Mouse (Mus musculus): ENCODE results near the gene Gm20388. TPM values are rescaled to one million over a fixed set of nuclear protein-coding genes. Genes with fewer than 3 reads are reported as not detected.

The Gm20388 gene
- polyA plus RNA-seq, 1 experiment from 2014 or later = 24.8 TPM

DNA sequence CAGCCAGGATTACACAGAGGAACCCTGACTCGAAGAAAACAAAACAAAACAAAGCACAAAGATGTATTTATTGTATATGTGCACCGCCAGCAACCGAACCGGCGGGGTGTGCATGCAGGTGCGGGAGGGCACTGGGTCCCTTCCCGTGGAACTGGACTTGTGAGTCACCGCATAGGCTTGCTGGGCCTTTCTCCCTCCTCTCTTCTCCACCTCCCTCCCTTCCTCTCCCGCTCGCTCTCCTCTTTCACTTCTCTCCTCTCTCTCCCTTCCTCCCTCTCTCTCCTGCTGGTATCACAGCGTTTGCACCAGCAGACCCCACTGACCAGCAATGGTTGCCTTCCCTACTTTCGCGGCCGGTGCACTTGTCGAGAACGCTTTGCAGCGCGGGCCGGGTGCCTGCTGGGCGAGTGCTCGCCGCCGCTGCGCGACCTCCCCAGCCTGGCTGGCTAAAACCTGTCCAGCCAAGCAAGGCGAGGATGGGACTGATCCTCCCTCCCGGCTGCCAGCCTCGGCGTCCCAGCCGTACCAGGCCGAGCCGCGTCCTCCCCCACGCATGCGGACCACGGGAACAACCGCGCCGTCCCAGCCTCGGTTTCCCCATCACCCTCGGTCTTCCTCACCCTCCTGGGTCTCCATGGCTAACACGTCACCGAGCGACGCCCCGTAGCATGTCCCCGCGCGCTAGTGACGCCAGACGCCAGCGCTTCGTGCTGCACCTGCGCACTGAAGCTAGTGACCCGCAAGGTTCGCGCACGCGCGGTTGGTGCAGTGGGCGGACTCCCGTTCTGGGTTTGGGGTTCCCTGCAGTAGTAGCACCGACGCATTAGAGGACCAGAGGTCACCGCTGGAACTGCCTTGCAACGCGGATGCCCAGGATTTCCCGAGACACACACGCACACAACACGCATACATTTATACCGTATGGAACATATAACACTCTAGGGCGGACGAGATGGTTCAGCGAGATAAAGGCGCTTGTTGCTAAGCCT, 1197.3 kb downstream of the Gm20388 start, which contains the start of gene Mthfsd:
Gene Mthfsd, minus strand, starts transcription at position 725 of the 989 bp plus-strand sequence.

DNA sequence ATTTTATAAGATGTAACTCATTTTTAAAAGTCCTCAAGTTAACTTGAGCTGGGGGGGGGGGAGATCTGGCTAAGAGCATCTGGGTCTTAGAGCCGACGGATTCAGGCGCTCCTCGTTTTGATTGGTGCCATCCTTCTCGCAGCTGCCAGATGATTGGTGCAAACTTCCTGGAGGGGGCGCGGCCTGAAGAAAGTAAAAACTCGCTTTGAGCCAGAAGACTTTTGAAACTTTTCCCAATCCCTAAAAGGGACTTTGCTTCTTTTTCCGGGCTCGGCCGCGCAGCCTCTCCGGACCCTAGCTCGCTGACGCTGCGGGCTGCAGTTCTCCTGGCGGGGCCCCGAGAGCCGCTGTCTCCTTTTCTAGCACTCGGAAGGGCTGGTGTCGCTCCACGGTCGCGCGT, 1205.3 kb downstream of the Gm20388 start, which contains the start of gene Foxc2:
Gene Foxc2, plus strand, starts transcription at position 224 of the 400 bp plus-strand sequence.

GRCm38 (mm10) chr8:121127756-121128375, 1217.2 kb downstream of the Gm20388 start, which contains the start of gene Foxl1:
TSS of gene Foxl1 (plus strand) at chr8:121127940.

DNA sequence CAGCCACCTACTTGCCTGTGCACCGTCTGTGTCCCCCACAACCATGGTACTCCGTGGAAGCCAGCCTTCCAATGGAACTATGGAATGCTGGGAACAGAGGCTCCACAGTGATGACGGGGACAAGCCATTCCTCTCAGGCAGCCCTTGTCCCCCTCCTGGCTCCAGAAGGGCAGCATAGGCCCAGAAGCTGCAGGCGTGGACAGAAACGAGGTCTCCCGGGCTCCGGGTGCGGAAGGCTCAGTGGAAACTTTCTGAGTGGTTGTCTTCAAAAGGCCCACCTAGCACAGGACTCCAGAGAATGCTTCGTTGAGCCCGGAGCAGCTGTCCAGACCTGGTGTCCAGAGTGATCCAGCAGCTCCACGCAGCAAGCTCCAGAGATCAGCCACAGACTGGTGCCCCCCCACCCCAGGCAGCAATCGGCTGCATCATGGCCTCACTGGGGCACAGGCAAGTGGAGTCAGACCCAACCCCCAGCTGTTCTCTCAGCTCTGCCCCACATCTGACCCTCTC, 1633.7 kb downstream of the Gm20388 start, which contains the start of gene 1700018B08Rik:
Gene 1700018B08Rik, minus strand, starts transcription at position 45 of the 510 bp plus-strand sequence.

GRCm38 (mm10) chr8:121578676-121579451, 1668.2 kb downstream of the Gm20388 start, which contains the start of gene Fbxo31:
TSS of gene Fbxo31 (minus strand) at chr8:121578806.

GRCm38 (mm10) chr8:121590203-121591177, 1679.8 kb downstream of the Gm20388 start, which contains the start of gene Map1lc3b:
TSS of gene Map1lc3b (plus strand) at chr8:121590361.

GRCm38 (mm10) chr8:121652774-121653323, 1742.2 kb downstream of the Gm20388 start, which contains the start of gene Zcchc14:
TSS of gene Zcchc14 (minus strand) at chr8:121652901.

DNA sequence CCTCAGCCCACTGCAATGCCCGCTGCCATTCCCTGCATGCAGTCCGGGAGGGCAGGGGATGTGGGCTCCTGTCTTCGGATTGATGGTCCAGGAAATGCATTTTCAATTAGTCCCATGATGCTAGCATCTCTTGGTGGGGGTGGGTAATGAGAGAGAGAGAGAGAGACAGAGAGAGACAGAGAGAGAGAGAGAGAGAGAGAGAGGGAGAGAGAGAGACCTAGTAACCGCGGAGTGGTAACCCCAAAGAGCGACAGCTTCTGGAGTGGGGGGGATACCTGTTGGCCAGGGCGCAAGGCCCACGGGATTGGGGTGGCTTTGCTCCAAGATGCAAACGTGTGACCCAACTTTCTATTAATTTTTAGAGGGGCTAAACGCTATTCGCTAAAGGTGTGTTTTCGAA, 1818.7 kb downstream of the Gm20388 start, which contains the start of gene Jph3:
Gene Jph3, plus strand, starts transcription at position 301 of the 400 bp plus-strand sequence.

DNA sequence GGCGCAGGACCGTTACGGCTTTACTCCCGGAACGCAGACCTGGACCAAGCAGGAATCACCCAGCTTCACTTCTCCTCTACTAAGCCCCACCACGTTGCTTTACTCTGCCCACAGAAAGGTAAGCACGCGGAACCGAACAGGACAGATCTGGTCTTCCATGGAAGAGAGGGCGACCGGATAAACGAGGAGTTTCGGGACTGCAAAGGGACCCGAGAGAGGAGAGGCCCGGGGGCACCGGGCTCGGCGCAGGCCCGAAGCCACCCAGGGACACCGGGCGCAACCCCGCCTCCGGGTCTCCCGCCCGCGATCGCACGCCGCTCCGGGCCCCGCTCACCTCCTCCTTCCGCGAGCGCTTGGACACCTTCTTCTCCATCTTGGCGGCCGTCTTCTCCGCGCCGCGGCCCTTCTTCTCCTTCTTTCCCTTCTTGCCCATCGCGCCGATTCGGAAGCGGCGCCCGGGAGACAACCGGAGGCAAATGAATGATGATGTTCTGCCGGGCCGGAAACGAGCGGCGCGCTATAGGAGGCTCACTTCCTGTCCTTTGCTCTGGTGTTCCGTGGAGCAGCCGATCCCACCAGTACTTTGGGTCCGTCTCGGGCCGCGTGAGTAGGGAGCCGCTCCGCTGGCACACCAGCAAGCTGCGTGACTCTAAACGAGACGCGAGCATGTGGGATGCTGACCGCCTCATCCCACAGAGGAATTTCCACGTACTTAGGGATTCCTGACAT, 1918.6 kb downstream of the Gm20388 start, which contains the start of gene Klhdc4:
Gene Klhdc4, minus strand, starts transcription at position 522 of the 729 bp plus-strand sequence.

GRCm38 (mm10) chr8:121907587-121908248, 1997.1 kb downstream of the Gm20388 start, which contains the start of gene Slc7a5:
TSS of gene Slc7a5 (minus strand) at chr8:121907694.

DNA sequence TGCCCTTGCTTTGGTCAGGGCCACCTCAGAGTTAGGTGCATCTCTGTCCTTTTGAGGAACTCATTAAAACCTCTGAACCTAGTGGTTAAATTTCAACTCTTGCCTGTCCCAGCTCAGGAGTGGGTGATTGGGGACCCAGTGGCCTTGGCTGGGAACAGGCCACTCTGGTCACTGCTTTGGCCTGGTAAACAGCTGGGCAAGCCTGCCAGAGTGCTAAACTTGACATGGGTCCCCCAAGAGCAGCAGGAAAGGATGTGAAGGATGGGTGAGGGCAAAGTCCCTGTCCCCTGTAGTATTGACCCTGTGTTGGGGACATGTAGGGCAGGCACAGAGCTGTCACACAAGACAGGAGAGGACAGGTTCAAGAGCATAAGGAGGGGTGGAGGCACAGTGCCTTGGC, 2034.2 kb downstream of the Gm20388 start, which contains the start of gene Car5a:
Gene Car5a, minus strand, starts transcription at position 74 of the 400 bp plus-strand sequence.

GRCm38 (mm10) chr8:121949222-121949800, 2038.7 kb downstream of the Gm20388 start, which contains the start of gene Banp:
TSS of gene Banp (plus strand) at chr8:121949750.

DNA sequence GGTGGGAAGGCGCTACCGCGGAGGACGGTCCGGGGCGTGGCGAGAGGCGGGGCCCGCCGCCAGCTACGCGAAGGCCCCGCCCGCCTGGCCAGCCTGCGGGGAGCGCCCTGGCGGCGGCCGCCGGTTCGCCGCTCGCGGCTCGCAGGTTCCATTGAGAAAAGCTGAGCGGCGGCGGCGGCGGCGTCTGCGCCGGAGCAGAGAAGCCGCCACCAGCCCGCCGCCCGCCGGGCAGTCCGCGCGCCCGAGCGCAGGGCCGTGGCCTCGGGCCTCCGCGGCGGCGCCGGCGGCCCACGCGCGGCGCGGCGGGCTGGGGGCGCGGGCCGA, 2371.4 kb downstream of the Gm20388 start, which contains the start of gene Zfpm1:
Gene Zfpm1, plus strand, starts transcription at position 107 of the 324 bp plus-strand sequence.

DNA sequence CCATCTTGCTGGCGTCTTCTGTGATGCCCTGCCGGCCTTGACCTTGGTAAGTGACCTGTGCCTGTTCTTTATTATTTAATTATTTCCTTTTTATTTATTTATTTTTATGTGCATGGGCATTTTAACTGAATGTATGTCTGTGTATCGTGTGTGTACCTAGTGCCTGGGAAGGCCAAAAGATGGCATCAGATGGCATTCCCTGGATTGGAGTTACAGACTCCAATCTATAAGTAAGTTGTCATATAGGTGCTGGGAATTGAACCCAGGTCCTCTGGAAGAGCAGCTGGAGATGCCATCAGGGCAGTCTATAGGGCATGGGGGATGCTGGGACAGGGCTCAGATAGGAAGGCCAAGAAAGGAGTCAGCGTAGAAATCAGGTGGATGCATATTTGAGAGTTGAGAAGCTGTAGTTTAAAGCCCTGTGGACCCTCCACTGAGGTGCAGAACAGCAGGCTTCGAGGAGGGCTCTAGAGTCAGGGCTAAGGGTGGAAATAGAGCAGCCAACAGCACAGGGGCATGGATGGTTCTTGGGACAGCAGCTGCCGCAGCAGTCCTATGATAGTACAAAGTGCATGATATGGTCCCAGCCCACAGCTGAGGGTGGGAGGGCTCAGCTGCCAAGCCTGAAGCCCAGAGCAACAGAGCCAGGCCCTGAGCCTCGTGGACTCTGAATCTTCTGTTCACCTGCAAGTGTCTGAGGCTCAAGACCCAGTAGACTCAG, 2450.2 kb downstream of the Gm20388 start, which contains the start of gene Trhr2:
Gene Trhr2, minus strand, starts transcription at position 51 of the 721 bp plus-strand sequence.

GRCm38 (mm10) chr8:122376365-122377231, 2466.0 kb downstream of the Gm20388 start, which contains the start of gene Zc3h18:
TSS of gene Zc3h18 (plus strand) at chr8:122376609.

DNA sequence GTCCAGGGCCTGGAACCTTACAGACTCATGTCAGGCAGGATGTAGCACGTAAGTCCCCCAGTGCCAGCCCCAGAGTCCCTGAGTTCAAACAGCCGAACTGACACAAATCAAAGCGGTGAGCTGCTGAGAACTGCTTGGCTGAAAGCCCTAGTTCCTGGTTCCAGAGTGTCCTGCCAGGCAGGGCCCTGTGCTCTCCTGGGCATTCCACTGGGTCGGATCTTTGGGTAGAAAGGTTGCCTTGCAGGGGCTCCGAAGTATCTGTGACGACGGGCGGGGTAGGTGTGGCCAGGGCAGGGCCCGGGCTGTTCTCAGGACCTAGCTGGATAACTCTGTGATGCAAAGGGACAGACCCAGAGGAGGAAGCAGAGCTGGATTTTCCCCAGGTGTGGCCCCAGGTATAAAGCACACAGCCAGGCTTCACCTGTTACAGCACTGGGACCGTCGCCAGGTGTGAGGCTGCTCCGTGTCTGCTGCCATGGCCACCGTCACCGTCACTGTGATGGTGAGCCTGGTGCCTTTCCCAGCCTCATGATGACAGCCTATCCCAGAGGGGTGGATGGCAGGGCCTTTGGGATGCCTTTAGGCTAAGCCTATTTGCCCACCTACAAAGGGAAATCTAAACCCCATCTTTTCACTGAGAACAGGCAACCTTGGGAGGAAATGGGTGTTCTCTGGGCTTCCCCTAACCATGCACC, 2510.9 kb downstream of the Gm20388 start, which contains the start of gene Il17c:
Gene Il17c, plus strand, starts transcription at position 645 of the 695 bp plus-strand sequence.

